Mouse (Mus musculus) embryonic facial prominence, embryonic 10.5 days (tissue): ENCODE data around the gene Gm5447. TPM values are rescaled to one million over a fixed set of nuclear protein-coding genes. Genes with fewer than 3 reads are reported as not detected.
A peak's percentile ranks its signal among the peaks of the same experiment; 100 is the strongest.

Experiments
- DNase-seq: peaks from one replicate; pipeline ENCODE4 v3.0.0-alpha.2; 2017; ENCODE audit warnings: low spot score
- H3K27ac ChIP-seq: fragments of 300-500 bp; sonication (generic); replicated peaks from 2 replicates; pipeline ENCODE4 v1.5.1; 2016; ENCODE audit warnings: mild to moderate bottlenecking
- H3K27me3 ChIP-seq: fragments of 300-500 bp; sonication (generic); replicated peaks from 2 replicates; pipeline ENCODE4 v1.6.1; 2016; ENCODE audit warnings: low read depth, mild to moderate bottlenecking; ENCODE audit not compliant: poor library complexity, severe bottlenecking
- H3K36me3 ChIP-seq: fragments of 300-500 bp; sonication (generic); replicated peaks from 2 replicates; pipeline ENCODE4 v1.6.1; 2016; ENCODE audit warnings: mild to moderate bottlenecking, moderate library complexity
- H3K4me1 ChIP-seq: fragments of 300-500 bp; sonication (generic); 2 replicates; pipeline ENCODE4 v1.6.1; 2016
- H3K4me3 ChIP-seq: fragments of 300-500 bp; sonication (generic); 2 replicates; pipeline ENCODE4 v1.5.1; 2016; ENCODE audit warnings: mild to moderate bottlenecking, moderate library complexity
- H3K9me3 ChIP-seq: fragments of 300-500 bp; sonication (generic); 2 replicates; pipeline ENCODE4 v1.6.1; 2016; ENCODE audit warnings: mild to moderate bottlenecking
- WGBS: fragments of 180-500 bp; shearing (Covaris S2); methylation state at CpG from one replicate; pipeline ENCODE4 v1.1.7; 2016; 5-methylcytosine and 5-hydroxymethylcytosine counted together
- polyA plus RNA-seq: library from polyadenylated mRNA; unstranded; fragments of >200 nt; fragmentation: Nextera tagmentation; extraction: Ambion mirVana; gene quantifications from 2 replicates; pipeline ENCODE4 v1.2.1, GENCODE M21; 2016

Gm5447 gene
- polyA plus RNA-seq, result 0.14 and 0.19 TPM in 2 replicates

GRCm38 (mm10) chr13:30973501-30974246 lies at the start of gene Gm5447, which contains the start of gene Exoc2:
TSS of gene Gm5447 (plus strand) at chr13:30974204.
TSS of gene Exoc2 (minus strand) at chr13:30974093.
- Histone ChIP-seq H3K4me1 (peaks cover 38% of the 10 kb centered on the region), H3K4me3 (peak within 1 kb of the TSS; percentile 90), H3K27ac (peak within 1 kb of the TSS; percentile 95), H3K9me3 (no peaks in the 10 kb centered on the region), H3K27me3 (0 out of 2 replicates have a peak, but pooled peaks cover 4% of the 10 kb centered on the region), H3K36me3 (no peaks in the 10 kb centered on the region)
- DNase-seq, result peak; percentile 92
- under 1% methylated on average over 54 of the region's 54 CpGs for WGBS

DNA sequence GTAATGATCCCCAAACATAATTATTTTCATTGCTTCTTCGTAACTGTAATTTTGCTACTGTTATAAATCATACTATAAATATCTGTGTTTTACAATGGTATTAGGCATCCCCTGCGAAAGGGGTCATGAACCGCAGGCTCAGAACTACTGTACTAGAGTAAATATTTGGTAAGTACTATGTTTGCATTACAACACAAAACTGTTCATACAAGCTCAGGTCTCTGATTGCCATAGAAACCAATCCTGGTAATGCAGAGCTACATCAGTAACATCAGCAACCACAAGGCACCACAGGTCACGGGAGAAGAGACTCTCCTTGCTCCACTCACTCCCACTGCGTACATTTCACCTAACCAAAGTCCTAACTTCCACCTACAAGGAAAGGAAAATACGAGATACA lies 49.7 kb upstream of the Gm5447 start:
- DNase-seq, result no peak
- Histone ChIP-seq H3K27me3 (no peaks in the 10 kb centered on the region), H3K27ac (no peak overlapping the region), H3K36me3 (peaks cover 23% of the 10 kb centered on the region), H3K9me3 (no peaks in the 10 kb centered on the region), H3K4me1 (peaks cover 5% of the 10 kb centered on the region; the same call in 1 of the 2 replicates), H3K4me3 (no peak overlapping the region)
- WGBS, result 91% methylated on average over 6 of the region's 6 CpGs

- peaks cover 17% of the 10 kb centered on the region for H3K36me3 ChIP-seq
Measured at GRCm38 (mm10) chr13:30929119-30929518, 44.9 kb upstream of the Gm5447 start.

DNA sequence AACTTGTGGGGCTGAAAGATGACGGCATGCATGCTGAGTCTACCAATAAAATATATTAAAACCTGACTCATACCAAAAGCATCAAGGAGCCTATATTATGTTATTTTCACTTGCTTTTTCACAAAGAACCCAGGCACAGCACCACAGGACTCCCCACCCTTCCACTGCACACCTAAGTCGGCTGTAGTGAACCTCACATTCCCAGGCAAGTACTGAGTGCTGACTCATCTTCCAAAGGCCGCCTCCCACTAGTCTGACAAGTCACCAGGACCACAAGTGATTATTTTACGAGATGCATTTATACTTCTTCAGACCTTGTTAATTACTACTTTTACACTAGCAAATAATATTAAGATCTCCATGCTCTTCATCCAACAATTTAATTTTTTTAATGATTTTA lies 42.4 kb upstream of the Gm5447 start:
- no peak overlapping the region for H3K27ac ChIP-seq
- no peak for DNase-seq
- H3K36me3 ChIP-seq, result peaks cover 13% of the 10 kb centered on the region; the same call in 1 of the 2 replicates
- no peak overlapping the region for H3K4me3 ChIP-seq
- no peaks in the 10 kb centered on the region for H3K4me1 ChIP-seq
- WGBS, result 85% methylated on average over 4 of the region's 4 CpGs
- H3K9me3 ChIP-seq, result no peaks in the 10 kb centered on the region
- H3K27me3 ChIP-seq, result no peaks in the 10 kb centered on the region

More at GRCm38 (mm10) chr13:30929119-30929518, 44.9 kb upstream of the Gm5447 start:
- Histone ChIP-seq H3K4me3 (no peak overlapping the region), H3K4me1 (no peaks in the 10 kb centered on the region), H3K9me3 (no peaks in the 10 kb centered on the region), H3K27me3 (no peaks in the 10 kb centered on the region), H3K27ac (no peak overlapping the region)
- 92% methylated on average over 2 of the region's 2 CpGs for WGBS
- DNase-seq, result no peak

DNA sequence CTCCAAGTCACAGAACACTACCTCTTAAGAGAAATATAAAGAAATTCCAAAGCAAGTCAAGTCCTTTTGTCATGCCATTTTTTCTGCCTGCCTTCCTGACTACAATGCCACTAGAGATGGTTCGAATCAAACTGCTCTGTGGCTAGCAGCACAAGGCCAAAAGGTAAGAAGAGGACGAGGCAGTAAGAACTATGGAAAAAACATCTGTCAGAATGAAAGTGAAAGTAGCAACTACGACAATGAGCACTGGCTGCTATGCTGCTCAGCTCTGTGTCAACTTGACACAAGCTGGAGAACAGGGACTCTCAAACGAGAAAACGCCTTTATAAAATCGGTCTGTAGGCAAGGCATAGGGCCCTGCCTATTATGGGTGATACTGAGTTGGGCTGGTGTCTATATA lies 41.0 kb upstream of the Gm5447 start:
- Histone ChIP-seq H3K27ac (no peak overlapping the region), H3K4me1 (no peaks in the 10 kb centered on the region), H3K36me3 (peaks cover 15% of the 10 kb centered on the region; the same call in 1 of the 2 replicates), H3K27me3 (no peaks in the 10 kb centered on the region), H3K9me3 (no peaks in the 10 kb centered on the region), H3K4me3 (no peak overlapping the region)
- 85% methylated on average over 6 of the region's 6 CpGs for WGBS
- DNase-seq, result no peak

DNA sequence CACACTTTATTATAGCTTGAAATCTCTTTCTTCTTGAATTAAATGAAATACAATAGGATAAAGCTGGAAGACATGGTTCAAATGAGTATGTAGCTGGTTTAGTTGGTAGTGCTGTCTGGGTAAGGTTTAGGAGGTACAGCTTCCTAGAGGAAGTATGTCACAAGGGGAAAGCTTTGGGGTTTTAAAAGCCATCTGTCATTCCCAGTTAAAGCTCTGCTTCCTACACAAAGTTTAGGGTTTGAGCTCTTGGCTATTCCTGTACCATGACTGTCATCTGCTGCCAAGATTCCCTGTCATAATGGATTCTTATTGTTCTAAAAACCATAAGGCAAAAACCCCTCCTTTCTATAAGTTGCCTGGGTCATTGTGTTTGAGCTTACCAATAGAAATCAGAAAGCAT lies 28.2 kb upstream of the Gm5447 start:
- DNase-seq, result no peak
- Histone ChIP-seq H3K4me3 (no peak overlapping the region), H3K9me3 (no peaks in the 10 kb centered on the region), H3K27me3 (no peaks in the 10 kb centered on the region), H3K4me1 (no peaks in the 10 kb centered on the region), H3K27ac (no peak overlapping the region), H3K36me3 (peaks cover 8% of the 10 kb centered on the region; the same call in 1 of the 2 replicates)

DNA sequence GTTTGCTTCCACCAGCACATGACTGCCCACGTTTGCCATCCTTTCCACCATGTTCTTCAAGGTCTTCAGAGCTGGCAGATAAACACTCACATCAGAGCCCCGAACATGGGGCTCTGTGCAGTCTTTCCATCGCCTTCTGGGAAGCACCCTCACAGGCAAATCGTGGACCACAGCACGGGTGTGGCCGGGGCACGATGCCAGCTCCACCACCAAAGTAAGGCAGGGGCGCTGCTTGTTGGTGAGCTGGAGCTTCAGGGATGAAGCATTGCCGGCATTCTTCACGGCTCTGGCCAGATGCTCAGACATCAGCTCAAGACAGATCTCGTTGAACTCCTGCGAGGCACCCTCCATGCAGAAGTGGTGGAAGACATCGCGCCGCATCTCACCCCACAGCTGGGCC lies 26.9 kb upstream of the Gm5447 start:
- Histone ChIP-seq H3K36me3 (peaks cover 8% of the 10 kb centered on the region; the same call in 1 of the 2 replicates), H3K4me3 (no peak overlapping the region), H3K9me3 (no peaks in the 10 kb centered on the region), H3K27ac (no peak overlapping the region), H3K4me1 (no peaks in the 10 kb centered on the region), H3K27me3 (no peaks in the 10 kb centered on the region)
- DNase-seq, result no peak
- 93% methylated on average over 15 of the region's 15 CpGs for WGBS

GRCm38 (mm10) chr13:30947540-30947939 lies 26.5 kb upstream of the Gm5447 start, which contains the start of gene Hus1b:
TSS of gene Hus1b (minus strand) at chr13:30947759.
- 90% methylated on average over 11 of the region's 11 CpGs for WGBS
- no peak within 1 kb of the TSS for H3K4me3 ChIP-seq
- no peaks in the 10 kb centered on the region for H3K27me3 ChIP-seq
- H3K4me1 ChIP-seq, result no peaks in the 10 kb centered on the region
- H3K27ac ChIP-seq, result no peak within 1 kb of the TSS
- no peak for DNase-seq
- peaks cover 8% of the 10 kb centered on the region; the same call in 1 of the 2 replicates for H3K36me3 ChIP-seq
- H3K9me3 ChIP-seq, result no peaks in the 10 kb centered on the region

DNA sequence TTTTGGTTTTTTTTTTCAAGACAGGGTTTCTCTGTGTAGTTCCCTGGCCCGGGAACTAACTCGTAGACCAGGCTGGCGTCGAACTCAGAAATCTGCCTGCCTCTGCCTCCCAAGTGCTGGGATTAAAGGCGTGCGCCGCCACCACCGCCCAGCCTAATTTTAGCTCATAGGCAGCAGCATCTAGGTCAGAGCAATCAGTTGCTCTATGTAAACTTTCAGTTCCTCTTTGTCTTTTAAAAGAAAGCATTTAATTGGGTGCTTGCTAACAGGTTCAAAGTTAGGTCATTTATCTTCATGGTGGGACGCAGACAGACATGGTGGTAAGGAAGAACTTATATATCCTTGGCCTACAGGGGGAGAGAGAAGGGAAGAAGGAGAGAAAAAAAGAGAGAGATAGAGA lies 24.8 kb upstream of the Gm5447 start:
- WGBS, result 97% methylated on average over 9 of the region's 9 CpGs

DNA sequence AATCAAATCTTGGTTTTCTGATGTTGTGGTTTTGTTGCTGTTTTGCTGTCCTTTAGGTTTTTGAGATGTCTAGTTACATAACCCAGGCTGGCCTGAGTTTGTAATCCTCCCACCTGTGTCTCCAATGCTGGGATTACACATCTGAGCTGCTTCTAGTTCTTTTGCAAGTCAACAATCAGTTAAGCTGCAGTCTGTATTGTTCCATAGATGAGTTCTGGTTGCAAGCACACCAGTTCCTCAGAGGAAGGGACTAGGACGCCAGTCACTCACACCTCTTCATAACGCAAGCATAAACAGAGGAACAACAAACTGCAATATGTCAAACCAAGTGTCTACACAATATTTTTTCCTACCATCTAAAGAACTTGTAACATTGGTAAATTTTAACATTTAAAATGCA lies 22.0 kb upstream of the Gm5447 start:
- 91% methylated on average over 2 of the region's 2 CpGs for WGBS
- Histone ChIP-seq H3K4me3 (no peak overlapping the region), H3K9me3 (peaks cover 4% of the 10 kb centered on the region; the same call in 1 of the 2 replicates), H3K27ac (no peak overlapping the region), H3K4me1 (no peaks in the 10 kb centered on the region), H3K36me3 (peaks cover 12% of the 10 kb centered on the region; the same call in 1 of the 2 replicates), H3K27me3 (no peaks in the 10 kb centered on the region)
- DNase-seq, result no peak

More for the DNA sequence above, 24.8 kb upstream of the Gm5447 start:
- Histone ChIP-seq H3K9me3 (no peaks in the 10 kb centered on the region), H3K36me3 (peaks cover 8% of the 10 kb centered on the region; the same call in 1 of the 2 replicates), H3K4me3 (no peak overlapping the region), H3K27me3 (no peaks in the 10 kb centered on the region), H3K4me1 (no peaks in the 10 kb centered on the region), H3K27ac (no peak overlapping the region)
- DNase-seq, result no peak

GRCm38 (mm10) chr13:30953580-30953979 lies 20.4 kb upstream of the Gm5447 start:
- Histone ChIP-seq H3K9me3 (peaks cover 4% of the 10 kb centered on the region; the same call in 1 of the 2 replicates), H3K27me3 (no peaks in the 10 kb centered on the region), H3K36me3 (peaks cover 5% of the 10 kb centered on the region; the same call in 1 of the 2 replicates), H3K4me1 (no peaks in the 10 kb centered on the region), H3K4me3 (no peak overlapping the region), H3K27ac (no peak overlapping the region)
- WGBS, result 58% methylated on average over 1 of the region's 1 CpGs
- no peak for DNase-seq

- Histone ChIP-seq H3K9me3 (no peaks in the 10 kb centered on the region), H3K36me3 (0 out of 2 replicates have a peak, but pooled peaks cover 7% of the 10 kb centered on the region), H3K4me3 (no peak overlapping the region), H3K27me3 (no peaks in the 10 kb centered on the region), H3K4me1 (peaks cover 23% of the 10 kb centered on the region), H3K27ac (no peak overlapping the region)
- WGBS, result 92% methylated on average over 2 of the region's 2 CpGs
- no peak for DNase-seq
Measured at GRCm38 (mm10) chr13:30960714-30961113, 13.3 kb upstream of the Gm5447 start.

- Histone ChIP-seq H3K4me1 (peaks cover 35% of the 10 kb centered on the region), H3K36me3 (0 out of 2 replicates have a peak, but pooled peaks cover 7% of the 10 kb centered on the region), H3K4me3 (no peak overlapping the region), H3K27me3 (no peaks in the 10 kb centered on the region), H3K27ac (no peak overlapping the region), H3K9me3 (no peaks in the 10 kb centered on the region)
- 63% methylated on average over 2 of the region's 2 CpGs for WGBS
- no peak for DNase-seq
Measured at GRCm38 (mm10) chr13:30961932-30962331, 12.1 kb upstream of the Gm5447 start.
